9 mouse cellular contexts compared by ENCODE assay signal in genomic region chr10:61928725-61929651, GRCm38 (mm10). TPM values are rescaled to one million over a fixed set of nuclear protein-coding genes. Genes with fewer than 3 reads are reported as not detected.
DNase-seq lines count a peak whose midpoint lies in the region; ATAC-seq and TF ChIP-seq lines count a peak whose summit lies in the region.
"Had no signal": no experiment of that assay in that cellular context is flagged by ENCODE, and none has a peak within 500 bp of the region (broad histone marks: within the 10 kb centered on the region; RNA-seq: fewer than 3 reads in every experiment).

No protein-coding gene starts in this region.

- no peak overlapping the region for H3K4me3 ChIP-seq in forebrain, embryonic 13.5 days
- no peak overlapping the region for H3K4me3 ChIP-seq in forebrain, postnatal 0 days (ENCODE audit: low read depth, low read length)
- peak overlapping the region; percentile 12; the same call in 1 of the 2 replicates for H3K4me3 ChIP-seq in heart, embryonic 16.5 days (ENCODE audit: low read length)
- H3K4me3 ChIP-seq in midbrain, embryonic 10.5 days, result peak overlapping the region; percentile 36

- no peak for ATAC-seq in forebrain, embryonic 13.5 days
- ATAC-seq in forebrain, postnatal 0 days, result no peak
- peak; percentile 81 for ATAC-seq in heart, embryonic 16.5 days (replicated peaks; ENCODE audit: extremely low read depth, insufficient read depth, low FRiP score)

- 19% methylated on average over 24 of the region's 24 CpGs for WGBS in forebrain, embryonic 13.5 days
- 19% methylated on average over 24 of the region's 24 CpGs for WGBS in forebrain, postnatal 0 days
- 9% methylated on average over 24 of the region's 24 CpGs for WGBS in heart, embryonic 16.5 days
- WGBS in midbrain, embryonic 10.5 days, result 14% methylated on average over 24 of the region's 24 CpGs

- H3K27me3 ChIP-seq in forebrain, embryonic 13.5 days, result peaks cover 3% of the 10 kb centered on the region; the same call in 1 of the 2 replicates
- no peaks in the 10 kb centered on the region for H3K27me3 ChIP-seq in forebrain, postnatal 0 days (ENCODE audit: insufficient read depth, low read length)
- no peaks in the 10 kb centered on the region for H3K27me3 ChIP-seq in heart, embryonic 16.5 days (ENCODE audit: control insufficient read depth, insufficient read depth, low read length)
- H3K27me3 ChIP-seq in midbrain, embryonic 10.5 days (ENCODE audit: low read depth, poor library complexity, severe bottlenecking), result peaks cover 18% of the 10 kb centered on the region; the same call in 1 of the 2 replicates

- no peaks in the 10 kb centered on the region for H3K9me3 ChIP-seq in forebrain, embryonic 13.5 days (replicated peaks)
- H3K9me3 ChIP-seq in forebrain, postnatal 0 days (ENCODE audit: low read length), result no peaks in the 10 kb centered on the region
- H3K9me3 ChIP-seq in heart, embryonic 16.5 days (replicated peaks; ENCODE audit: control insufficient read depth, low read length), result no peaks in the 10 kb centered on the region
- no peaks in the 10 kb centered on the region for H3K9me3 ChIP-seq in midbrain, embryonic 10.5 days (replicated peaks)

- H3K4me2 ChIP-seq in forebrain, embryonic 13.5 days, result peak overlapping the region; percentile 14
- no peak overlapping the region for H3K4me2 ChIP-seq in forebrain, postnatal 0 days (ENCODE audit: low read depth)
- H3K4me2 ChIP-seq in heart, embryonic 16.5 days (ENCODE audit: low read depth, low read length), result peak overlapping the region; percentile 51

- no peaks in the 10 kb centered on the region for H3K4me1 ChIP-seq in forebrain, embryonic 13.5 days
- H3K4me1 ChIP-seq in forebrain, postnatal 0 days (ENCODE audit: insufficient read depth), result no peaks in the 10 kb centered on the region
- peaks cover 19% of the 10 kb centered on the region for H3K4me1 ChIP-seq in heart, embryonic 16.5 days (ENCODE audit: control insufficient read depth, insufficient read depth, low read length)
- peaks cover 27% of the 10 kb centered on the region for H3K4me1 ChIP-seq in midbrain, embryonic 10.5 days

- no peak for DNase-seq in forebrain, postnatal 0 days
- DNase-seq in kidney, postnatal 14 days, result peak; percentile 75
- DNase-seq in midbrain, embryonic 10.5 days (ENCODE audit: low spot score), result peak; percentile 66
- DNase-seq in left cerebral cortex, adult 8-10 months (ENCODE audit: low spot score in 2 of 2), result no peak
- no peak for DNase-seq in left cerebral cortex, adult 11 months (ENCODE audit: low spot score)
- DNase-seq in layer of hippocampus, adult 9-10 months (ENCODE audit: low spot score), result no peak

- no peaks in the 10 kb centered on the region for H3K36me3 ChIP-seq in forebrain, embryonic 13.5 days (ENCODE audit: poor library complexity, severe bottlenecking)
- no peaks in the 10 kb centered on the region for H3K36me3 ChIP-seq in forebrain, postnatal 0 days (ENCODE audit: insufficient read depth)
- no peaks in the 10 kb centered on the region for H3K36me3 ChIP-seq in heart, embryonic 16.5 days (ENCODE audit: control insufficient read depth, insufficient read depth)
- no peaks in the 10 kb centered on the region for H3K36me3 ChIP-seq in midbrain, embryonic 10.5 days

- no peak overlapping the region for H3K9ac ChIP-seq in forebrain, embryonic 13.5 days
- H3K9ac ChIP-seq in forebrain, postnatal 0 days, result no peak overlapping the region
- H3K9ac ChIP-seq in heart, embryonic 16.5 days (ENCODE audit: low read length), result peak overlapping the region; percentile 21

- TF ChIP-seq CTCF in forebrain, postnatal 0 days (IDR thresholded peaks at IDR 0.05; ENCODE audit: low read depth), result no peak

- H3K27ac ChIP-seq in forebrain, embryonic 13.5 days, result no peak overlapping the region
- H3K27ac ChIP-seq in forebrain, postnatal 0 days (ENCODE audit: low read depth, low read length), result no peak overlapping the region
- peak overlapping the region; percentile 10 for H3K27ac ChIP-seq in heart, embryonic 16.5 days (ENCODE audit: low read length)
- H3K27ac ChIP-seq in midbrain, embryonic 10.5 days (replicated peaks), result peak overlapping the region; percentile 76

RNA-seq across cellular contexts. Expression of gene Col13a1, which starts 49.9 kb away (rescaled TPM):
- 0.42 and 0.62 TPM in 2 replicates for polyA plus RNA-seq in forebrain, embryonic 13.5 days (2015; fragmentation: Nextera tagmentation; extraction: Ambion mirVana)
- total RNA-seq in forebrain, postnatal 0 days (2014; rRNA removed), result 2.4 and 3.7 TPM in 2 replicates
- polyA plus RNA-seq in forebrain, postnatal 0 days (2015; fragmentation: Nextera tagmentation; extraction: Ambion mirVana), result 1.1 and 1.6 TPM in 2 replicates
- 4.2 and 6.0 TPM in 2 replicates for polyA plus RNA-seq in heart, embryonic 16.5 days (2015; fragmentation: Nextera tagmentation; extraction: Ambion mirVana)
- 3.6 TPM in 2 replicates for polyA plus RNA-seq in midbrain, embryonic 10.5 days (2016; fragmentation: Nextera tagmentation; extraction: Ambion mirVana)
- 1 to 10 TPM; 1.1 to 2.3 (median 1.4) TPM for total RNA-seq in left cerebral cortex, adult 8-10 months (2022)
- polyA plus RNA-seq: C2C12 had no signal

Comparison
In these comparisons a context has a peak if more than half of its experiments do, and no peak if none do; other contexts are left out.
1. H3K27ac ChIP-seq: peak in heart, embryonic 16.5 days (single experiment) and midbrain, embryonic 10.5 days (single experiment); none in forebrain, embryonic 13.5 days (single experiment) and forebrain, postnatal 0 days (single experiment).
2. H3K4me3 ChIP-seq: peak in heart, embryonic 16.5 days (single experiment) and midbrain, embryonic 10.5 days (single experiment); none in forebrain, embryonic 13.5 days (single experiment) and forebrain, postnatal 0 days (single experiment).
3. DNase-seq: peak in kidney, postnatal 14 days (single experiment) and midbrain, embryonic 10.5 days (single experiment); none in forebrain, postnatal 0 days (single experiment), left cerebral cortex, adult 8-10 months (0 of 2), left cerebral cortex, adult 11 months (single experiment) and layer of hippocampus, adult 9-10 months (single experiment).